Mouse (Mus musculus) retina, adult 2 months (tissue): ENCODE results near the gene Sar1b.
"Not testable (repeated sequence)": the region's sequence is repeated elsewhere in the genome, so short reads cannot be mapped to it uniquely, and the experiment has no call there.

Experiments
- DNase-seq: peaks from one replicate; pipeline ENCODE4 v3.0.0-alpha.2; 2012; ENCODE audit warnings: low read depth, low spot score

Gene Sar1b

GRCm38 (mm10) chr11:51777478-51777877, 14.0 kb downstream of the Sar1b start:
- no peak for DNase-seq

GRCm38 (mm10) chr11:51780773-51781267, 17.3 kb downstream of the Sar1b start:
- no peak for DNase-seq

GRCm38 (mm10) chr11:51782721-51783120, 19.2 kb downstream of the Sar1b start:
- DNase-seq: no peak

- DNase-seq: no peak
These were observed 22.4 kb downstream of the Sar1b start for GRCm38 (mm10) chr11:51785926-51786325.

GRCm38 (mm10) chr11:51789735-51790134, 26.2 kb downstream of the Sar1b start:
- not testable (repeated sequence) for DNase-seq

- no peak for DNase-seq
These were observed 27.2 kb downstream of the Sar1b start for GRCm38 (mm10) chr11:51790662-51791061.

- DNase-seq: no peak
These were observed 32.8 kb downstream of the Sar1b start for GRCm38 (mm10) chr11:51796272-51796671.

- no peak for DNase-seq
These were observed 37.3 kb downstream of the Sar1b start for GRCm38 (mm10) chr11:51800634-51801325.

- DNase-seq: peak; percentile 59
These were observed 41.9 kb downstream of the Sar1b start for GRCm38 (mm10) chr11:51805221-51805981.

- no peak for DNase-seq
These were observed 43.8 kb downstream of the Sar1b start for GRCm38 (mm10) chr11:51807108-51807879.

GRCm38 (mm10) chr11:51809632-51810224, 46.2 kb downstream of the Sar1b start:
- DNase-seq: no peak

- no peak for DNase-seq
These were observed 47.7 kb downstream of the Sar1b start for GRCm38 (mm10) chr11:51811230-51811629.

GRCm38 (mm10) chr11:51812022-51812546, 48.6 kb downstream of the Sar1b start:
- no peak for DNase-seq

GRCm38 (mm10) chr11:51817756-51818155, 54.3 kb downstream of the Sar1b start:
- peak; percentile 60 for DNase-seq

GRCm38 (mm10) chr11:51818837-51819236, 55.4 kb downstream of the Sar1b start:
- no peak for DNase-seq

GRCm38 (mm10) chr11:51819964-51820363, 56.5 kb downstream of the Sar1b start:
- peak; percentile 16 for DNase-seq

GRCm38 (mm10) chr11:51820861-51821260, 57.4 kb downstream of the Sar1b start:
- DNase-seq: peak; percentile 38

GRCm38 (mm10) chr11:51822736-51823135, 59.2 kb downstream of the Sar1b start:
- DNase-seq: no peak

- DNase-seq: no peak
These were observed 59.8 kb downstream of the Sar1b start for GRCm38 (mm10) chr11:51823271-51823670.

GRCm38 (mm10) chr11:51823963-51824753, 60.7 kb downstream of the Sar1b start:
- DNase-seq: no peak
